Mouse (Mus musculus): ENCODE measurements around the gene Chrd. TPM values are rescaled to one million over a fixed set of nuclear protein-coding genes. Genes with fewer than 3 reads are reported as not detected.

Chrd gene
- polyA plus RNA-seq, 1 experiment from 2014 or later = 9.1 TPM

GRCm38 (mm10) chr16:20724338-20724748 lies 8.6 kb upstream of the Chrd start:
- DNase-seq (ENCODE audit: low spot score) (peak; percentile 78), ATAC-seq (ENCODE audit: low read depth) (peak; percentile 86)
- Histone ChIP-seq H3K4me1 (ENCODE audit: control insufficient read depth, insufficient read depth, low read length) (no peaks in the 10 kb centered on the region), H3K27ac (replicated peaks; ENCODE audit: low read depth, low read length) (no peak overlapping the region), H3K9ac (ENCODE audit: low read depth, low read length) (no peak overlapping the region), H3K9me3 (ENCODE audit: control insufficient read depth, low read length) (no peaks in the 10 kb centered on the region), H3K4me3 (ENCODE audit: low read depth, low read length) (no peak overlapping the region), H3K4me2 (ENCODE audit: low read depth, low read length) (no peak overlapping the region), H3K36me3 (ENCODE audit: control insufficient read depth, insufficient read depth, low read length) (peaks cover 23% of the 10 kb centered on the region), H3K27me3 (replicated peaks; ENCODE audit: control insufficient read depth, insufficient read depth, low read length) (no peaks in the 10 kb centered on the region)
- 28% methylated on average over 5 of the region's 5 CpGs for WGBS

- ATAC-seq (ENCODE audit: low read depth) (no peak), DNase-seq (ENCODE audit: low spot score) (no peak)
- no peaks in the 10 kb centered on the region for H3K4me1 ChIP-seq (ENCODE audit: control insufficient read depth, insufficient read depth, low read length)
- H3K9me3 ChIP-seq (ENCODE audit: control insufficient read depth, low read length) = no peaks in the 10 kb centered on the region
- peaks cover 15% of the 10 kb centered on the region for H3K36me3 ChIP-seq (ENCODE audit: control insufficient read depth, insufficient read depth, low read length)
- H3K27ac ChIP-seq (replicated peaks; ENCODE audit: low read depth, low read length) = no peak overlapping the region
- no peak overlapping the region for H3K4me3 ChIP-seq (ENCODE audit: low read depth, low read length)
- no peak overlapping the region for H3K4me2 ChIP-seq (ENCODE audit: low read depth, low read length)
- WGBS = 66% methylated on average over 5 of the region's 7 CpGs
- no peak overlapping the region for H3K9ac ChIP-seq (ENCODE audit: low read depth, low read length)
- H3K27me3 ChIP-seq (replicated peaks; ENCODE audit: control insufficient read depth, insufficient read depth, low read length) = no peaks in the 10 kb centered on the region
Measured at GRCm38 (mm10) chr16:20725321-20725720, 7.6 kb upstream of the Chrd start.

- DNase-seq (ENCODE audit: low spot score) = no peak
- no peak overlapping the region for H3K4me2 ChIP-seq (ENCODE audit: low read depth, low read length)
- no peak overlapping the region for H3K4me3 ChIP-seq (ENCODE audit: low read depth, low read length)
- peaks cover 11% of the 10 kb centered on the region; the same call in 1 of the 2 replicates for H3K36me3 ChIP-seq (ENCODE audit: control insufficient read depth, insufficient read depth, low read length)
- no peaks in the 10 kb centered on the region for H3K27me3 ChIP-seq (replicated peaks; ENCODE audit: control insufficient read depth, insufficient read depth, low read length)
- no peak overlapping the region for H3K9ac ChIP-seq (ENCODE audit: low read depth, low read length)
- ATAC-seq (ENCODE audit: low read depth) = no peak
- H3K27ac ChIP-seq (replicated peaks; ENCODE audit: low read depth, low read length) = no peak overlapping the region
- 90% methylated on average over 4 of the region's 4 CpGs for WGBS
- H3K9me3 ChIP-seq (ENCODE audit: control insufficient read depth, low read length) = no peaks in the 10 kb centered on the region
- no peaks in the 10 kb centered on the region for H3K4me1 ChIP-seq (ENCODE audit: control insufficient read depth, insufficient read depth, low read length)
Measured at GRCm38 (mm10) chr16:20725750-20726149, 7.2 kb upstream of the Chrd start.

- no peak for ATAC-seq (ENCODE audit: low read depth)
- no peak overlapping the region for H3K4me3 ChIP-seq (ENCODE audit: low read depth, low read length)
- 76% methylated on average over 1 of the region's 1 CpGs for WGBS
Measured at GRCm38 (mm10) chr16:20726384-20726783, 6.5 kb upstream of the Chrd start.

GRCm38 (mm10) chr16:20730293-20730711 lies 2.6 kb upstream of the Chrd start:
- H3K4me3 ChIP-seq (ENCODE audit: low read depth, low read length) = no peak overlapping the region
- ATAC-seq (ENCODE audit: low read depth) = no peak
- no peak overlapping the region for H3K4me2 ChIP-seq (ENCODE audit: low read depth, low read length)
- H3K36me3 ChIP-seq (ENCODE audit: control insufficient read depth, insufficient read depth, low read length) = no peaks in the 10 kb centered on the region
- 30% methylated on average over 5 of the region's 5 CpGs for WGBS
- H3K9ac ChIP-seq (ENCODE audit: low read depth, low read length) = no peak overlapping the region
- H3K9me3 ChIP-seq (ENCODE audit: control insufficient read depth, low read length) = no peaks in the 10 kb centered on the region
- peaks cover 7% of the 10 kb centered on the region; the same call in 1 of the 2 replicates for H3K4me1 ChIP-seq (ENCODE audit: control insufficient read depth, insufficient read depth, low read length)
- peaks cover 21% of the 10 kb centered on the region for H3K27me3 ChIP-seq (replicated peaks; ENCODE audit: control insufficient read depth, insufficient read depth, low read length)
- DNase-seq (ENCODE audit: low spot score) = no peak
- H3K27ac ChIP-seq (replicated peaks; ENCODE audit: low read depth, low read length) = no peak overlapping the region

More at GRCm38 (mm10) chr16:20726384-20726783, 6.5 kb upstream of the Chrd start:
- Histone ChIP-seq H3K9ac (ENCODE audit: low read depth, low read length) (no peak overlapping the region), H3K4me1 (ENCODE audit: control insufficient read depth, insufficient read depth, low read length) (no peaks in the 10 kb centered on the region), H3K4me2 (ENCODE audit: low read depth, low read length) (no peak overlapping the region), H3K27me3 (replicated peaks; ENCODE audit: control insufficient read depth, insufficient read depth, low read length) (no peaks in the 10 kb centered on the region), H3K36me3 (ENCODE audit: control insufficient read depth, insufficient read depth, low read length) (peaks cover 9% of the 10 kb centered on the region; the same call in 1 of the 2 replicates), H3K9me3 (ENCODE audit: control insufficient read depth, low read length) (no peaks in the 10 kb centered on the region), H3K27ac (replicated peaks; ENCODE audit: low read depth, low read length) (no peak overlapping the region)
- DNase-seq (ENCODE audit: low spot score) = no peak

GRCm38 (mm10) chr16:20731688-20732087 lies 1.2 kb upstream of the Chrd start:
- H3K9me3 ChIP-seq (ENCODE audit: control insufficient read depth, low read length) = no peaks in the 10 kb centered on the region
- H3K4me1 ChIP-seq (ENCODE audit: control insufficient read depth, insufficient read depth, low read length) = peaks cover 7% of the 10 kb centered on the region; the same call in 1 of the 2 replicates
- no peaks in the 10 kb centered on the region for H3K36me3 ChIP-seq (ENCODE audit: control insufficient read depth, insufficient read depth, low read length)
- DNase-seq (ENCODE audit: low spot score) = no peak
- no peak overlapping the region for H3K4me3 ChIP-seq (ENCODE audit: low read depth, low read length)
- H3K27me3 ChIP-seq (replicated peaks; ENCODE audit: control insufficient read depth, insufficient read depth, low read length) = peaks cover 26% of the 10 kb centered on the region
- no peak for ATAC-seq (ENCODE audit: low read depth)
- peak overlapping the region; percentile 83; the same call in 1 of the 2 replicates for H3K27ac ChIP-seq (replicated peaks; ENCODE audit: low read depth, low read length)
- H3K4me2 ChIP-seq (ENCODE audit: low read depth, low read length) = peak overlapping the region; percentile 98; the same call in 1 of the 2 replicates
- 67% methylated on average over 5 of the region's 5 CpGs for WGBS
- H3K9ac ChIP-seq (ENCODE audit: low read depth, low read length) = no peak overlapping the region

- ATAC-seq (ENCODE audit: low read depth) (peak; percentile 42), DNase-seq (ENCODE audit: low spot score) (peak; percentile 54)
- H3K4me3 ChIP-seq (ENCODE audit: low read depth, low read length) = peak overlapping the region; percentile 74
- no peaks in the 10 kb centered on the region for H3K9me3 ChIP-seq (ENCODE audit: control insufficient read depth, low read length)
- H3K27me3 ChIP-seq (replicated peaks; ENCODE audit: control insufficient read depth, insufficient read depth, low read length) = peaks cover 26% of the 10 kb centered on the region
- peak overlapping the region; percentile 98 for H3K4me2 ChIP-seq (ENCODE audit: low read depth, low read length)
- peaks cover 6% of the 10 kb centered on the region; the same call in 1 of the 2 replicates for H3K36me3 ChIP-seq (ENCODE audit: control insufficient read depth, insufficient read depth, low read length)
- H3K27ac ChIP-seq (replicated peaks; ENCODE audit: low read depth, low read length) = peak overlapping the region; percentile 83
- under 1% methylated on average over 21 of the region's 30 CpGs for WGBS
- H3K4me1 ChIP-seq (ENCODE audit: control insufficient read depth, insufficient read depth, low read length) = peaks cover 7% of the 10 kb centered on the region; the same call in 1 of the 2 replicates
- peak overlapping the region; percentile 83 for H3K9ac ChIP-seq (ENCODE audit: low read depth, low read length)
Measured at GRCm38 (mm10) chr16:20732251-20732924, 539 bp upstream of the Chrd start.

- H3K4me1 ChIP-seq (ENCODE audit: control insufficient read depth, insufficient read depth, low read length) = peaks cover 7% of the 10 kb centered on the region; the same call in 1 of the 2 replicates
- DNase-seq (ENCODE audit: low spot score) = peak; percentile 36
- ATAC-seq (ENCODE audit: low read depth) = no peak
- peaks cover 26% of the 10 kb centered on the region for H3K27me3 ChIP-seq (replicated peaks; ENCODE audit: control insufficient read depth, insufficient read depth, low read length)
- peak within 1 kb of the TSS; percentile 74 for H3K4me3 ChIP-seq (ENCODE audit: low read depth, low read length)
- H3K9ac ChIP-seq (ENCODE audit: low read depth, low read length) = peak within 1 kb of the TSS; percentile 83
- no peak within 1 kb of the TSS; the same call in 1 of the 2 replicates for H3K27ac ChIP-seq (replicated peaks; ENCODE audit: low read depth, low read length)
- H3K9me3 ChIP-seq (ENCODE audit: control insufficient read depth, low read length) = no peaks in the 10 kb centered on the region
- WGBS = 6% methylated on average over 44 of the region's 45 CpGs
- H3K4me2 ChIP-seq (ENCODE audit: low read depth, low read length) = peak within 1 kb of the TSS; percentile 98
- H3K36me3 ChIP-seq (ENCODE audit: control insufficient read depth, insufficient read depth, low read length) = peaks cover 9% of the 10 kb centered on the region; the same call in 1 of the 2 replicates
Measured at GRCm38 (mm10) chr16:20733731-20734730, 1.1 kb downstream of the Chrd start, which contains the start of gene Thpo. TSS of gene Thpo (minus strand) at chr16:20734511.
